Mouse (Mus musculus): ENCODE results near the gene Psmd7. TPM values are rescaled to one million over a fixed set of nuclear protein-coding genes. Genes with fewer than 3 reads are reported as not detected.
"Not testable (repeated sequence)": the region's sequence is repeated elsewhere in the genome, so short reads cannot be mapped to it uniquely, and the experiment has no call there.

The Psmd7 gene
- 100 to 1,000 TPM; 108 to 121 TPM for total RNA-seq (2021)
- long read RNA-seq, experiment 1, transcript Psmd7-201 (7 exons, 1,581 nt): major isoform, 246 of 250 reads
- long read RNA-seq, experiment 1, partial matches to known transcripts: 3 of 250 reads
- long read RNA-seq, experiment 1, other reads (novel, unspliced or antisense): 1 of 250 reads
- long read RNA-seq, experiment 2, transcript Psmd7-201 (7 exons, 1,581 nt): major isoform, 242 of 245 reads
- long read RNA-seq, experiment 2, partial matches to known transcripts: 1 of 245 reads
- long read RNA-seq, experiment 2, other reads (novel, unspliced or antisense): 2 of 245 reads

DNA sequence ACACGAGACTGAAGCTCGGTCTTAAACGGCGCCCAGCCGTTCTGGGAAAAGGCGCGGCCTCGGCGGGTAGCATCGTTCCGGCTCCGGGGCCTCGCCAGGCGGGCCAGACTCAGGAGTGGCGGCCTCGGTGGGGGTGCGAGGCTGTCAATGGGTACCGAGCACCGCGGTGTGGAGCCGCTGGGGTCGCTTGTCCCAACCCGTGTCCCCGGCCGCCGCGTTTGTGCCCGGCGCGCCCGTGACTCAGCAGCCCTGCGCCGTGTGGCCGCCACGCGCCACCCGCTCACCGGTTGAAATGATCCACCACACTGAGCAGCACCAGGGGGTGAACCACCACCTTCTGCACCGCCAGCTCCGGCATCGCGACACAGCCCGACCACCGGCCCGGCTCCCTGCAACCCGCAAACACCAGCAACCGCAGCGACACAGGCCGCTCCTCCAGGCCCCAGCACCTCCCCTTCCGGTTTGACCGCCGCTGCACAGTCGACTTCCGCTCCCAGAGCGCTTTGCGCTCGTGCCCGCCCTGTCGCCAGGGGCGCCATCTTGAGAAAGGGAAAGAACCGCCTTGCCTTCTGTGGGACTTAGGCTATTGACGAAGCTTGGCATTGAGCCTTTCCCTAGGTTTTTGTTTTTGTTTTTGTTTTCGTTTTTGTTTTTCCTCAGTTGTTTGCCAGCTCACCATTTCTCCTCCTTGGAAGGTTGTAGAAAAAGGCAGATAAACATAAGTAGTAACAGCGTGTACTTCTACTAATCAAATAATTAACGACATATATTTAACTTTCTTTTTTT, at the start of gene Psmd7:
Psmd7 (minus strand) TSS at position 470 of the 786 bp plus-strand sequence.
- intact Hi-C loops (cut with DNase I; ENCODE audit: low total_unique reads): no loop called here
- peak; percentile 94 for DNase-seq

GRCm38 (mm10) chr8:107633734-107634133, 45.5 kb upstream of the Psmd7 start:
- intact Hi-C loops (cut with DNase I; ENCODE audit: low total_unique reads): no loop called here
- no peak for DNase-seq

- intact Hi-C loops (cut with DNase I; ENCODE audit: low total_unique reads): no loop called here
- DNase-seq: no peak
These were observed 41.4 kb upstream of the Psmd7 start for GRCm38 (mm10) chr8:107629701-107630100.

- intact Hi-C loops (cut with DNase I; ENCODE audit: low total_unique reads): no loop called here
These were observed 40.4 kb upstream of the Psmd7 start for GRCm38 (mm10) chr8:107628501-107629149.

DNA sequence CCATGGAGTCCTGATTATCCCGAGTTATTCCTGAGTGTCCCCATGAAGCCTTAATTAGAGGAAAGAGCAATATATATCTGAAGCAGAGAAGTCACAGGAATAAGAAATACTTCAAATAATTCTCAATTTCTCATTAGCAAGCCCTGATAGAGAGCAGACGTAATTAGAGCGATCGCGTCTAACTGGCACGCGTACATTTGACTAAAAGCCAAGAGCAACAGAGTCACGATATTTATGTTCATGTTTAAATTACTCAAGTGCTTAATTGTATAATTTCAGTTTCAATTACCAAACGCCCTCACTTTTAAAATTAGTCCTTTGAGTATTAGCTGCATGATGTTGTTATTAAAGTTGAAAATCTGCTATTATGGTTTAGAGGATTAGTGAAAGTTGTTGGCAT, 39.6 kb upstream of the Psmd7 start:
- DNase-seq: no peak
- intact Hi-C loops (cut with DNase I; ENCODE audit: low total_unique reads): no loop called here

More at GRCm38 (mm10) chr8:107628501-107629149, 40.4 kb upstream of the Psmd7 start:
- no peak for DNase-seq

DNA sequence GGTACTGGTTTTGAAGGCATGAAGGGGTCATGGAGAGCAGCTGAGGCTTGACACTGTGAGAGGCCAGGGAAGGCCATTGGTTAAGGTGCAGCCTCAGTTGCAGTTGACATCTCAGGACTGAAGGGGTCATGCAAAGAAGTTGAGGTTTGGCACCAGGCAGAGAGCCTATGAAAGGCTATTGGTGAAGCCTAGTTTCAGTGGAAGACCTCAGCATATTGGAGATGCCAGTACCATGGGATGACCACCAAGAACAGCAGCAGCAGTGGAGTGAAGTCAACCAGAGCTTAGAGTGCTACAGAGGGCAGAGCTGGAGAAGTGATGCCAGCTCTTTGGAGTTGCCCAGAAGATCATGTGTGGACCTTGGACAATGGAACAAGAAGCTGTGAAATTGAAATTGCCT, 36.0 kb upstream of the Psmd7 start:
- DNase-seq; intact Hi-C loops (cut with DNase I; ENCODE audit: low total_unique reads): not testable (repeated sequence)

GRCm38 (mm10) chr8:107621930-107622623, 33.8 kb upstream of the Psmd7 start:
- DNase-seq: no peak
- intact Hi-C loops (cut with DNase I; ENCODE audit: low total_unique reads): no loop called here

DNA sequence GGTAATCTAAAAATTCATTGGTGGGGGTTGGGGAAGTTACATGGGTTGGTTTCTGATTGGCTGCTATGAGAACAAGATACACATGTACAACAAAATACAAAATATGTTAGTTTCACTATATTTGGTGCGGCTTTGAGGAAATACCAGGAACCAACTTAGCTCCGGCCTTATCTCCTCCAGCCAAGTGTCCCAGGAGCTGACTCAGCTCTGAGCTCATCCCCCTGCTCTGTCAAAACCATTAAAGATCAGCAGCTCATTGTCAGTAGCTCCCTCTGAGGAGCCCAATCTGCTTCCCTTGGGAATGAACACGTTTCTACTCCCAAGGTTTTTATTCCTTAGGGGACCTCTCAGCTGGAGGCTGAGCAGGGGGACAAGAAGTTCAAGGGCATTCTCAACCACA, 32.9 kb upstream of the Psmd7 start:
- intact Hi-C loops (cut with DNase I; ENCODE audit: low total_unique reads): no loop called here

DNA sequence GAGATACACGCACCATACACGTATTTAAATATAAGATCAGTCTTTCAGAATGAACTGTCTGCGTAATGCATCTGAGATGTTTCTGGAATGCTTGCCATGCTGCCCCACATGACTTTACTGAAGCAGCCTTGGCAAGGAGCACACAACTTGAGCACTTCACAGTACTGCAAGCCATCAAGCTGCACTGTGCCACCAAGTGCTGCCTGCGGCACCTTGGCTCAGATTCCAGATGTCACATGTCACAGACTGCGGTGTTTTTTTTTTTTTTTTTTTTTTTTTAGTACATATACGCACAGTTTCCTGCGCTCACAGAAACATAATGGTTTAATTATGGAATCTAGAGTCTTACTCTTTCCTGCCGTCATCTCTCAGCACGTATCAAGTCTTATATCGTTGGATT, 30.2 kb upstream of the Psmd7 start:
- intact Hi-C loops (cut with DNase I; ENCODE audit: low total_unique reads): loop anchor here (10.0 kb wide), 1 partner anchor 56 kb away; no protein-coding TSS in a partner anchor
- no peak for DNase-seq

More for the DNA sequence above, 32.9 kb upstream of the Psmd7 start:
- DNase-seq: no peak

DNA sequence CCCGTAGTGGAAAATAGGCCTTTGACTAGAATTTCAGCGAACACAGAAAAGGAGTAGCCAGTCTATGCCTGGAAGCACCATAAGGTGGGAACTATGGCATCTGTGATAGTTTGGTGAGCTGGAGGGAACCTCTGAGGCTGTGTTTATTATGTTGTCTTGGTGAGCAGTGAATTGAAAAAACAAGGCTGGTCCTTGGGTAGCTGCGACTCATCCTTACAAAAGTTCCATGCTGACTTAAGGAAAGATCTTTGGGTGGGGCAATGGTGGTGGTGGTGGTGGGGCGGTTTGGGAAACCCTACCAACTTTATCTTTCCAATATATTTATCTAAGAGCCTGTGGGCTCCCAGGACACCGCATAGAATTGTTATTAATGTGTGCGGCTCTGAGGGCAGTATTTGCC, 25.1 kb upstream of the Psmd7 start:
- intact Hi-C loops (cut with DNase I; ENCODE audit: low total_unique reads): loop anchor here (10.0 kb wide), 1 partner anchor 61 kb away; no protein-coding TSS in a partner anchor
- no peak for DNase-seq

- intact Hi-C loops (cut with DNase I; ENCODE audit: low total_unique reads): loop anchor here (10.0 kb wide), 1 partner anchor 64 kb away; no protein-coding TSS in a partner anchor
- no peak for DNase-seq
These were observed 22.6 kb upstream of the Psmd7 start for GRCm38 (mm10) chr8:107610845-107611244.

DNA sequence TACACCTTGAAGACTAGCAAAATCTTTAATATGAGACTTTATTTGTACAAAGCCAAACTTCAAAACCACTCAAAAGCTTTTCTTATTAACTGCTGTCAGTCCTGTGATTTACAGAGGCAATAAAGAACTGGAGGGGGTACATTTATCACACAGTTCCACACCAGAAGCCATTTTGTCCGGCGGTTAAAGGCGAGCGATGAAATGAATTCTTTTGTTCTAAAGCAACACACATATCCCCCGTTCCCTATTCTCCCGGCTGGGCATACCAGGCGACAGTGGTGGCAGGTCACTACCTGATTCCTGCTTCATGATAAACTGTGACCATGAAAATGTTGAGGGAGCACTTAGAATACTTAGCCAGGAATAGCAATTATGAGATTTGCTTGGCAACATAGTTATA, 20.5 kb upstream of the Psmd7 start:
- no peak for DNase-seq
- intact Hi-C loops (cut with DNase I; ENCODE audit: low total_unique reads): no loop called here

DNA sequence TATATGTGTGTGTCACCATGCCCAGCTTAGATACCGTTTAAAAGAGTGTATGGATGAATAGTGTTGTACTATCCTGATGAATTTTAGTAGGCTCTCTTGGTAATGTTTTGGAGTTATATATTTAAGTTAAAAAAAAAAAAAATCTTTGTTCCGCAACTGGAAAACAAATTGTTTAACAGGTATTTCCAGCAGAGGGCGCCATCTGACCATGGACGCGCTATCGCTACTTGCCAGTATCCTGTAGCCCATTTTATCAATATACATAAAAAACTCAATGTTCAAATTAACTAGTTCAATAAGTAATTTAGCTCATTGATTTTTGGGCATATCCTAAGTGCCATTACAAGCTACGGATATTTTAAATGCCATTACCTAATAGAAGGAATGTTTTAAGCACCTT, 14.8 kb upstream of the Psmd7 start:
- intact Hi-C loops (cut with DNase I; ENCODE audit: low total_unique reads): no loop called here
- DNase-seq: peak; percentile 57

DNA sequence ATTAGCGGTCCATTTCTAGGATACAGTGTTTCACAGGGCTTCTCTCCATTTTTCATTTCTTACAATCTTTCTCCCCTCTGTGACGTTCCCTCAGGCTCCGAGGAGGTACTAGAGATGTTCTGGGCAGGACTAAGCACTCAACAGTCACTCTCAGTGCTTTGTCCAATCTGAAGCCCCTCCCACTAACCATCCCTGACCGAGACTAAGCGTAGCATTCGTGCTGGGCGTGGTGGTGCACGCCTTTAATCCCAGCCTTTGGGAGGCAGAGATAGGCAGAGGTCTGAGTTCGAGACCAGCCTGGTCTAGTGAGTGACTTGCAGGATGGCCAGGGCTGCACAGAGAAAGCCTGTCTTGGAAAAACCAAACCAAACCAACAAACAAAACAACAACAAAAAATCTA, 11.4 kb upstream of the Psmd7 start:
- DNase-seq: no peak
- intact Hi-C loops (cut with DNase I; ENCODE audit: low total_unique reads): no loop called here

- intact Hi-C loops (cut with DNase I; ENCODE audit: low total_unique reads): no loop called here
- DNase-seq: no peak
These were observed 9.5 kb upstream of the Psmd7 start for GRCm38 (mm10) chr8:107597731-107598130.

- no peak for DNase-seq
- intact Hi-C loops (cut with DNase I; ENCODE audit: low total_unique reads): no loop called here
These were observed 6.6 kb upstream of the Psmd7 start for GRCm38 (mm10) chr8:107594817-107595216.

- DNase-seq: no peak
- intact Hi-C loops (cut with DNase I; ENCODE audit: low total_unique reads): no loop called here
These were observed 5.9 kb upstream of the Psmd7 start for GRCm38 (mm10) chr8:107593967-107594729.

DNA sequence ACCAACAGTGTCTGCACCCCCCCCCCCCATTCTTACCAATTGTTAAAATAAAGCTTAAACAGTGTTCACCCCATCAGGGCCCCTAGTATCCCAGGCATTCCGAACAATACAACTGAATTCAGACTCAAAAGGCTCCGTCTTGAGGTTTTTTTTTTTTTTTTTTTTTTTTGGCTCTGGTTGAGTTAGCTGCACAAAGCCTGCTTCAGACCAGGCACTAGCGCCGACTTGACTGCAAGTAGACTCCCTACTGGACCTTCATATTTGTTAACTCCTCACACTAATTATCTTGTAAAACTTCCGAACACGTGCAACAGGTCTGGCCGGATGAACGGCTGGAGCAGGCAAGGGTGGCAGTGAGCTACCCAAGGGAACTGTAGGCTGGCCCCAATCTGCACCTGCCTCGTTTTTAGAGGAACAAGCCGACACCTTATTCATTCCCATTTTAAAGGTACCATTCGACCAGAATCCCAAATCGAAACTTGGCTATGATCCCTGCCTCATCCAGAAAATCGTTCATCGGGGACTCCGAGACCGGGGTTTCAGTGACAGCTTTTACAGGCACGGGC, 752 bp downstream of the Psmd7 start:
- DNase-seq: no peak
- intact Hi-C loops (cut with DNase I; ENCODE audit: low total_unique reads): no loop called here

- intact Hi-C loops (cut with DNase I; ENCODE audit: low total_unique reads): no loop called here
- DNase-seq: no peak
These were observed 6.1 kb downstream of the Psmd7 start for GRCm38 (mm10) chr8:107582136-107582535.
